Mouse (Mus musculus) left cerebral cortex, adult 8-10 months (tissue): ENCODE results near the gene Nsun2. TPM values are rescaled to one million over a fixed set of nuclear protein-coding genes. Genes with fewer than 3 reads are reported as not detected.
"Not testable (repeated sequence)": the region's sequence is repeated elsewhere in the genome, so short reads cannot be mapped to it uniquely, and the experiment has no call there.

Experiments used
- DNase-seq, 2 experiments: peaks; one replicate each; pipeline ENCODE4 v3.0.0; 2022; ENCODE audit warnings: low spot score in 2 of 2
- total RNA-seq, 4 experiments: library from RNA; stranded (reverse); gene quantifications; 2 replicates each; pipeline ENCODE4 v1.2.4; 2022

Nsun2 gene
- total RNA-seq, 4 experiments from 2014 or later, result 73.7 to 94.6 (median 86.7) TPM

DNA sequence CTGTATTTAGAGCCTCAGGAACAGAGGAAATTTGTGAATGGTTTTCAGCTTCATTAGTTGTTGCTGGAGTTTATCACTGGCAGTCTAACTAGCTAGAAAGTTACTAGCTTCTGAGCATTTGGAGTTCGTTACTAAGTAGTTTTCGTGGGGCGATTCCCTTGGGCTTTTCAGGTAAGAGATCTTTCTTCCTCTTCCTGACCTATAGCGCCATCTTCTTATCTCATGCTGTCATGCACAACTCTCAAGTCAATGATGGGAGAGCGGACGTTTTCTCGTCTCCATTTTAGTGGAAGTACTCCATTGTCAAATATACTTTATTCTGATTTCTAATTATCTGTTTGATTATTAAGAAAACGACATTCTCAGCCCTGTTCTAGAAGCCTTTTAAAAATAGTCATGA, 16.4 kb downstream of the Nsun2 start:
- no peak for DNase-seq

DNA sequence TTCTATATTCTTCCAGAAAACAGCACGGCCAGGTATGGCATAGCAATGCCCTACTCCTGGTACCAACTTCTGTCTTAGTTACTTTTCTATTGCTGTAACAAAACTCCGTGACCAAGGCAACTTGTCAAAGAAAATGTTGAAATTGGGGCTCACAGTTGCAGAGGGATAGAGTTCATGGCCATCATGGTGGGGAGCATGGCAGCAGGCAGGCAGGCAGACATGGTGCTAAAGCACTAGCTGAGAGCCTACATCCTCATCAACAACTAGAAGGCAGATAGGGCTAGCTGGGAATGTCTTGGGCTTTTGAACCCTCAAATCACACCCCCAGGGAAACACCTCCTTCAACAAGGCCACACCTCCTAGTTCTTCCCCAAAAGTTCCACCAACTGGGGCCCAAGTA, 17.3 kb downstream of the Nsun2 start:
- no peak for DNase-seq

DNA sequence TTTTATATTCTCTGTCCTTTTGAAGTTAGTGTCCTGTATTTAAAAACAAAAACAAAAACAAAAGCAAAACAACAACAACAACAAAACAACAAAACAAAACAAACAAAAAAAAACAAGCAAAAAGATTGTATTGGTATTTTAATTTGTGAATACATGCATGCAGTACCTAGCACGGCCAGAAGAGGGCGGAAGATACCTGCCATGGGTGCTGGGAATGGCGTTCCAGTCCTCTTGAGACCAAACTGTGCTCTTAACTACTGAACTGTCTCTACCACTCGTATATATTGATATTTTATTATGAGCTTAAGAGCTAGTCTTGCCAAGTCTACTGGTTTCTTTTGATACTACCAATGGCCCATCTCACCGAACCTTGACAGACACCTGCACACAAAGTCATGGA, 19.5 kb downstream of the Nsun2 start:
- DNase-seq, result no peak

DNA sequence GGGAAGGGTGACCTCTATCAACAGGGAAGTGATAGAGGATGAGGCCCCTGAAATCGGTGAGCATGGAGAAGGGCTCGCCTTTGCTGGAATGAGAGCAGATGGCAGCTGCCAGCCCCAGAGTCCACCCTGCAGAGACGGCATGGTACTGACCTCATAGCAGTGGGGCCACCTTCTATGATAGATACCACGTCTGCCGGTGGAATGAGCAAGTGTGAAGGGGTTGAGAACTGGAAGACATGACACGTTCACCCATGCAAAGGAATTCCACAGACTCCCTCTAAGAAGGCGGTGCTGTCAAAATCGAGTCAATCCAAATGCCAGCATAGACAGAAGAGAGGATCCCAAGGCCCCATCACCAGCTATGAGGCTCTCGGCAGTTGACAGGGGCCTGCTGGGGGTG, 20.7 kb downstream of the Nsun2 start:
- no peak for DNase-seq

DNA sequence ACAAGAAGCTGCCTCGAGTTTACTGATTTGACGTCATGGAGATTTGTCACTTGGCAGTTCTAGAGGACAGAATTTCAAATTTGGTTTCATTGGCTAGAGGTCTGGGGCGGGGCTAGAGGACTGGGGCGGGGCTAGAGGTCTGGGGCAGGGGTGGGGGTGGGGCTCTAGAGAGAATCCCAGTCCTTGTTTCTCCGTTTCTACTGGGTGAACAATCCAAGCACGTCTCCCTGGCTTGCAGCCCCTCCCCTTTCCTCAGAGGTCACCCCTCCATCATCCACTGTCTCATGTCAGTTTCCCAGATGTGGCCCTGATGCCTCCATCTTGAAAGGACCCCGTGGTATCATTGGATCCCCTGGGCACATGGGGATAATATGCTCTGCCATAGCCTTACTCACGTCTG, 21.5 kb downstream of the Nsun2 start:
- DNase-seq, result no peak

DNA sequence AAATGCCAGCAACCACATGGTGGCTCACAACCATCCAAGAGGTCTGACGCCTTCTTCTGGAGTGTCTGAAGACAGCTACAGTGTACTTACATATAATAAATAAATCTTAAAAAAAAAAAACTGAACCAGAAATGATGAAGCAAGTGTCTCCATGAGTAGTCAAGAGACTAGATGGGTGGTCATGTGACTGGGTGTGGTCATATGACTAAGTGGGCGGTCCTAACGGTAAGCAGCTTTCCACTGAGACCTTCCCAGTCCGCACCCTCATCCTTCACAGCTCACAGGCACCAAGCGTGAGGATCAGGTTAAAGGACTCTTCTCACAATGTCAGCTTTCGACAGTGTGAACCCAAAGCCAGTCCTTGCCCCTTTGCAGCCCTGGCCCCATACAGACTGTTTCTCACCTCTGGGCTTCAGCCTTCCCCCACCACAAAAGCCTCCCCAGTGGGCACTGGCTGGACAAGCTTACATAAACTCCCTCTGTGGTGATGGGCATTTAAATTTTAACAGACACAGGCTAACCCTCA, 22.5 kb downstream of the Nsun2 start:
- no peak for DNase-seq

DNA sequence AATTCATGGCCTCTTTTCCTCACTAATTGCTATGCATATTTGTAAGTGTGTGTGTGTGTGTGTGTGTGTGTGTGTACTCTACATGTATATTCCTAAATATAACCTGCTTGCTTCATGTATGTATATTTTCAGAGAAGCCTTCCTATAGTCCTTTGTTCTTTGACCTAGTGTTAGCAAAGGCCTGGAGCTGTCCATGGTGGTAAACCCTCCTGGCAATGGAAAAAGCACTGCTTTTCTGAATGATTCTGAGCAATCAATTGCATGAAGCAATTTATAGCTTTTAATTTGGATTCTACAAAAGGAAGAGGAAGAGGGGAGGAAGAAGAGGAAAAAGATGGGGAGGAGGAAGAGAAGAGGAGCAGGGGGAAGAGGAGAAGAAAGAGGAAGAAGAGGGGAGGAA, 23.2 kb downstream of the Nsun2 start:
- no peak for DNase-seq

DNA sequence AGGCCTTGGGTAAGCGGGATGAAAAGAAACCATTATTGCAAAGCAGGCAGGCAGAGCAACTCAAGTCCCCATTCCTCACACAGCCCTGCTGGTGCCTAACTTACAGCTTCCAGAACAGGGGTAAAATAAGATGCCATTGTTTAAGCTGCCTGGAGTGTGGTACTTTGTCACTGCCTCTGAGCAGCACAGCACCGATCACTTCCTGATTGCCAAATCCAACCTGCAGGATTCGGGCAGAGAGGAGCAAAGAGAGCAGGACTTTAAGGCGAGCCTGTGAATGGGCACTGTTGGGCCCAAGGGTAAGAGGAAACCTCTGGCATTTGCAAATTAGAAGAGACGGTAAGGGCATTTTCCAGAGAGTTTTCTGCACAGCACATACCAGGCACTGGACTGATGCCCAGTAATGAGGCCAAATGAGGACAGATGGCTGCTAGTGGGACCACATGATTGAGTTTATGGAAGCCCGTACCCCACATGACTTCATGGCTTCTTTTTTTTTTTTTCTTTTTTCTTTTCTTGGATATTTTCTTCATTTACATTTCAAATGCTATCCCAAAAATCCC, 24.6 kb downstream of the Nsun2 start:
- no peak for DNase-seq

DNA sequence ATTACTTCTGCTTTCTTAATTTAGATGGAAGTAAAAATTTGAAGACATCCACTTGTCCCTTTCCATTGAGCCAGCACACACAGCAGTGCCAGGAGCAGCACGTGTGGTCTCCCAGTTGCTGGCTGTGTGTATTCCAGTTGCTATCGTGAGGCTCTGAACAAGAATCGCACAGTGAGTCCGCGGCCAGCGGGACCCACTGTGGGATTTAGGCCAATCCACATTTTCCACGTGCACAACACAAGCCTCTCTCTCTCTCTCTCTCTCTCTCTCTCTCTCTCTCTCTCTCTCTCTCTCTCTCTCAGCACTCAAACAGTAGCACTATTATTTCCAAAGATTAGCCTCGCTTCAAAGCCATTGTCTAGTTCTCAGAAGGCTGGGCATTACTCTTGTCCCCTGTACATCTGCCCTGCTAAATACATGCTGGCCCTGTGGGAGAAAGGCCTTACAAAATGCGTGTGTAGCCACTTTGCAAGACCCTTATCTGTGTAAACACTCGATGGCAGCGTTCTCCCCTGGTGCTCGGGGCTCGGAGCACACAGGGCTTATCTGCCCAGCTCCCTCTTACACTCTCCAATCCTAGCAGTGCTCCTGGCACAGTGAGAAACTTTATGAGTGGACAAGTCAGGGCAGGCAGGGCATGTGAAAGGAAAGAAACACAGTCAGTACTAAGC, 25.9 kb downstream of the Nsun2 start:
- no peak for DNase-seq

DNA sequence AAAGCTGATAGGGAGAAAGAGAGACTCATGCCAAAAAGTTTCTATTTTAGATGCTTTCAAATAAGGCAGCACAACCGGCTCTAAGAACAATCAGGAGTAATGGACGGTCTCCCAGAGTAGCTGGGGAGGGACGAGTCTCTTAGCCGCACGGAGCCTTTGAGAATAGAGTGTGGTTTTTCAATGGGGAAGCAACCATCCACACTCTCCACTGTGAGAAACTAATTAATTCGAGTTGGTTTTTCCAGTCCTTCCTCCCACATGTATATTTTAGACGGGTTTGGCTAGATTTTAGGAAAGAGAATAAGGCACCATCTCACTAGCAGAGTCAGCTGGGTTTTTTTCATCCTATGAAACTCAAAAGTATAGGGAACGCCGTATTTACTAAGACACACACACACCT, 28.5 kb downstream of the Nsun2 start:
- DNase-seq, result no peak

DNA sequence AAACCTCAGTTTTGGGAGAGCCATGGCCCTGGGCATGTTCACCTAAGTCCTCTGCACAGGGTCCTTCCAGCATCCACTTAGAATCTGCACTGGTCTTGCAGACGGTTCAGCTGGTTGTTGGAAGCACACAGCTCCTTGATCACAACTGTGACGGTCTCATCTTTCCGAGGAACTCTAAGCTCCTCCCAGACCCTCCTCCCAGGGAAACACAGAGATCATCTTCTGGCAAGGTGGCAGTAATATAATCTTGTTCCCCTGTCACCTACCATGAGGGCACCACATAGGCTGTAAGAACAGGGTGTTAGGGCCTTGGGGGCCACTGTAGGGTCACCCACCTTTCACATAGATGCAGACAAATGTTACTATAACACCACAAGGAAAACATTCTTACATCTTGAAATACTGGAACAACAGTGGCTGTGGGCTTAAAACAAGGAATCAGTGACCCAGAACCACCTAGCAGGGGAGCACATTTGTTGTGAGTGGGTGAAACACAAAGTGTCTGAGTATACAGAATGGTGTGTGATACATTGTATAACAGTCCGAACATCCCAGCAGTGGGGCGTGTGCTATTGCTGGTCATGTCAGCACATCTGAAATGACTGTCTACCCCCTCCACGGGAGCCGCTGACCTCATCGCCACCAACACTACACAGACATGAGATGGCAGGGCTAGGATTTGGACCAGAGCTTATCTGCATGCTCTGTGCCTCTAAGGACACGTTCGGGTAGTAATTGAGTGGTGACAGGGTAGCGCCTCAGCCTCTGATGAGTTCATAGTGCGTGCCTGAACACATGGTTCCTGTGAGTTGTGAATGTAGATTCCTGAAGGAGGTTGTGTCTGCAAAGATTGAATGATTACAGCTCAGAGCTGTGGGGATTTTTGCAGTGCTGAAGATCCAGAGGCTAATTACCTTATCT, 29.4 kb downstream of the Nsun2 start:
- DNase-seq, result no peak

DNA sequence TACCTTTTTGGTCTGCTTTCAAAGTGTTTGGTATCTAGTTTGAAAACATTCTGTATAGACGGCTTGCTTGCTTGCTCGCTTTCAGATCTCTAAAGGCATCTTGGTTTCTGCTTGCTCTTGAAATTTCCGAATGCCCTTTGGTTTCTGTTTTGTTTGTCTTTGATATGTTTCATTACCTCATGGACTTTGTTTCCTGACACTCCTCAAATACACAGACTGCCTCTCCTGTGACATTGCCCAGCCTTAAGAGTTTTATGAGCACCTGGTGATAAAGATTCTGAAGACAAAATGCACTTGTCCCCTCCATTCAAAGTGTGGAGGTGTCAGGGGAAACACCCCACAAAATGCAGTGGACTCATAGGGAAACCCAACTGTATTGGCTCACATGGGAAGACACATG, 30.4 kb downstream of the Nsun2 start:
- no peak for DNase-seq

DNA sequence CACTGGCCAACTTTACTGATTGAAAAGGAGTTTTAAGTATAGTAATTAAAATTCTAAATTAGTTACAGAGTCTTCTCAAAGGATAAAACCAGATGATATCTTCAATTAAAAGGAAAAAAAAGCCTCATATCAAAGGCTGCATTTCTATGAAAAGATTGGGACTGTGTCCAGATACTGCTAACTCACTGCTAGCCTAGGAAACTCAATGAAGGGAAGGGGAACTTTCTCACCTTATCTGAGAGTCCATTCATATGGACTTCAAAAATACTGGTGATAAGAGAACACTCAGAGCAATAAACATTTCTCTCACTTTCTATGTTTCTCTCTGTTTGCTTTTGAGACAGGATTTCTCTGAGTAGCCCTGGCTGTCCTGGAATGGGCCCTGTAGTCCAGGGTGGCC, 31.0 kb downstream of the Nsun2 start:
- no peak for DNase-seq

DNA sequence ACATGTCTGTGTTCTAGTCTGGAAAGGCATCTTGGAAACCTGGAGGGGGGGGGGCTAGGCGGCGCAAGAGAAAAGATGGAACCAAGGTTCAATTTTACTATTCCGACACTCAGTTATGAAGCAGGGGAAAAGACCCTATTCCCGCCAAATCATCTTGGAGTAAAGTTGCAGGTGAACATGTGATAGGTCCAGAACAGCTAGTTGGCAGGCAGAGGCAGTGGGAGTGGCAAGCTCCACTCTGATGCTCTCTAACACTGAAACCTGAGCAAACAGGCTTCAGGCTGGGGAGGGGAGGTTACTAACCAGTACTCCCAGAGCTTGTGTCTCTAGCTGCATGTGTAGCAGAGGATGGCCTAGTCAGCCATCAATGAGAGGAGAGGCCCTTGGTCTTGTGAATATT, 31.9 kb downstream of the Nsun2 start:
- DNase-seq, result not testable (repeated sequence)

DNA sequence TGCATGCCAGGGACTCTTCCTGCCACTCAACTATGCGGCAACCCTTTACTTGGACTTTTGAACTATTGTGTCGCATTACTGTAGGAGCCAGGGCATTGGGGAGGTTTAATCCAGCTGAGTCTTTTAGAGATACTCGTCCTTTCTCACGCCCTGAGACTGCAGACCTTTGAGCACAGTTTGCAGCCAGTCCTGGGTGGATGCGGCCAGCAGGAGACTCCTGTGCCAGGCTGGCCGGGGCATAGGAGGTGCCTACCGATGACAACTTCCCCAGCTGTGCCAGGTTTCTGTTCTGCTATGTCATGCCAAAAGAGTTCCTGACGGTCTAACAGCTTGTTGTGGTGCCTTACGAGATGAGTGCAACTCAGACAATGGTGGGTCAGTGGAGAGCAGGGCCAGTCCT, 35.7 kb downstream of the Nsun2 start:
- DNase-seq, result no peak

DNA sequence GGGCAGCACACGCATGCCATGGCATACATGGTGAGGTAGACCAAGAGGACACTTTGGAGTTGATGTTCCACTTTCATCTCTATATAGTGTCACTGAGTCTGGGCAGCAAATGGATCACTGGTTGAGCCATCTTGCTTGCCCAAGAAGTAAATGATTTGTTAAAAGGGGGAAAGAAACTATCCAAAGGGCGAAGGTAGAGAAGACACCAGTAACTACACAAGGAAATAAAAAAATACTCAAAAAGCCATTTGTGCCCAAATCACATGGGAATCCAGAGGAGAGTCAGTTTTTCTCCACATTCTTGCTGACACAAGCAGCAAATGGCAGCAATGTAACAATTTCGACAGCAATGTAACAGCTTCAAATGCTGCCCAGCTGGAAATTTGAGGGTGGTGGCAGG, 39.0 kb downstream of the Nsun2 start:
- DNase-seq, result no peak

DNA sequence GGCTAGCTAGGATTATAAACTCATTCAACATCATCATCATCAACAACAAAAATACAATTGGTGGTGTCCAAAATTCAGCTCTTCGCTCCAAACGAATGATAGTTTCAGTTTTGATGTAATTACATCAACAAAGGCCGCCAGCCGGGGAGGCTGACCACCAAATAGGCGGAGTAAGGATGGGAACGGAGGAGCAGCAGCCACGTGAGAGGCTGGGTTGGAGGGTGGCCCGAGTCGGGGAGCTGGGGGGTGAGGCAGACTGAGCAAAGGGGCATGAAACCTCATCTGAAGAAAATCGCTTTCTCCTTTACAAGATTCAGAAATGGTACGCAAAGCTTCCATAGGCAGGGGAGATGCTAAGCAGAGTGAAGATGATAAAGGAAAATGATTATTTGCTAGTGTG, 43.1 kb downstream of the Nsun2 start:
- no peak for DNase-seq

DNA sequence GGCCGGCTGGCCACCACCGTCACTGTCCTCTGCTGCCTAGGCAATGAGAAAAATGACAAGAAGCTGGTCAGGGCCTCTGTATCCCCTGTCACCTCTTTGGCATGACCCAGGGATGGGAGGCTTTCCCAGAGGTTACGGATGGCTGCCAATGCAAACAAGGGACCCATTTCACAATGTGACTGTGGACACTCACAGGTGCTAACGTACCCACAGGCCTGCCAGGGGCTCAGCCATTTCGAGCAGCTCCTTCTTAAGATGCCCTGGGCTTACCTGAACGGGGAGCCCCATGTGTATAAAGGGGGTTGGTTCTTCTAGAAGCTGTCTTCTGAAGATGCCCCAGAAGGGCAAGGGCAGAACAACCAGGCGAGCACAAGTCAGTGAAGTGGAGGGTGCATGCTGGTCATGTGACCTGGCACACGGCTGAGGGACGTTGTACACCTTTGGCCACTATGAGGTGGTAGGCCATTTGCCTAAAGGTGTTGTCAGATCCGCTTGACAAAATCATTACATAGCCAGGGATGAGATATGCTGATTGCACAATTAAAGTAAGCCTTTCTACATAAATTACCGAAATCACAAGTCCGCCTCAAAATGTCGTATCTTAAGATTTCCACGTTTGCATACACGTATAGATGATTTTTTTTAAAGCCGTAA, 43.8 kb downstream of the Nsun2 start:
- no peak for DNase-seq

DNA sequence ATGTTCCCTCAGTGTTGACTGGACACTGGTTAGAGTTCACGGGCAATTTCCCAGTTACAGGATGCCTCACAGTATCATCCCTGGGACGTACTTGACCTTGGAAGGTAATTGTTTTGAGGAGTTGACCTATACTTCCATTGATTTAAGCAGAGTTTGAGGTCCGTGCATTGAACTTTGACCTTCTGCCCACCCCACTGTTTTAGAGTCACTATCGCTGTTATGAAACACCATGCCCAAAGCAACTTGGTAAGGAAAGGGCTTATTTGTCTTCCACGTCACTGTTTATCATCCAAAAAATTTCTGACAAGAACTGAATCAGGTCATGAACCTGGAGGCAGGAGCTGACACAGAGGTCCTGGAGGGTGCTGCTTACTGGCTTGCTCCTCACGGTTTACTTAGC, 48.9 kb downstream of the Nsun2 start:
- DNase-seq, result no peak

DNA sequence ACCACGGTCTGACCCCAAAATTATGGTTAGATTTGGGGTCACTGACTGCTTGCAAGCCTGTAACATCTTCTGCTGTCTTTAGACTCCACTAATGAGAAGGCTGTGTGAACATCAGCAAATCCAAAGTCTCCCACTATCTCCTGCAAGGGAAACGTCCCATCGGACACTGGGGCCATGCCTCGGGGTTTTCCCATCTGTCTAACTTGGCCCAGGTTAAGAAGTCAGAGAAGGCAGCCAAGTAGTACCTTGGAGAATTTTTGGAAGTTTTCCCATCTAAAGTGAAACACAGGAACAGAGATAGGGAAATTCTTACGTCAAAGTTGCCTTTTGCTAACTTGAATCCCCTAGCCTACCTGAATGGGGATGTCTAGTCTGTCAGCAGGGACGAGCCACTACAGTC, 50.0 kb downstream of the Nsun2 start:
- DNase-seq, result no peak

DNA sequence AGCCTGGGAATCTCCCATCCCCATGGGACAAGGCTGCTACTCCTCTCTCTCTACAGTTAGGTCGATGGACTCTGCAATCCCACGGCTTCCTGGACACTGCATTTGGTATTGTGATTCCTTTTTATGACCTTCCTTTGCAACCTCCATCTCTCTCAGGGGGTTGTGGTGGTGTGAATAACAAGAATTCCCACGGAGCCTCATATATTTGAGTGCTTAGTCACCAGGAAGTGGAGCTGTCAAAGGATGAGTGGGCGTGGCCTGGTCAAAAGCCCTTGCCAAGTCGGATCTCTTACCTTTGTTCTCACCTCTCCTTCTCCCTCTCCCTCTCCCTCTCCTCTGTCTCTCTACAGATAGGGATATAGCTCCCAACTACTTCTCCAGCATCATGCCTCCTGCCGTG, 52.3 kb downstream of the Nsun2 start:
- no peak for DNase-seq

DNA sequence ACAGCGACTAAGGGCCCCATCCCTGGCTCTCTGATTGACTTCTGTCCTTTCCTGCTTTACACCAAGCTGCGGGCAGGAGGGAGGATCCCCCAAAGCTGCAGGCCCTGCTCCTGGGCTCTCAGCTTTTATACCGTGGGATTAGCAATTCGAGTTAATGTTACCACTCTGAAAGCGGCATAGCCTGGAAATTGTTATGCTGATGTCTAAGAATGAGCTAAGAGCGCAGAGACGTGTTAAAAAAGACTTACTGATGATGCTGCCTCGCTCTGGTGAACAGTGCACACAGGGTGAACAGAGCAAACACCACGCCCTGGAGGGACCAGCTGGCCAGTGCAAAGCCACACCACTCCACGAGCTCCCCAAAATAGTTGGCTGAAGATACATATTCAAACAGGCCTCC, 52.8 kb downstream of the Nsun2 start:
- DNase-seq, result no peak
